Mouse (Mus musculus): ENCODE results near the gene Egfl7.

Gene Egfl7

DNA sequence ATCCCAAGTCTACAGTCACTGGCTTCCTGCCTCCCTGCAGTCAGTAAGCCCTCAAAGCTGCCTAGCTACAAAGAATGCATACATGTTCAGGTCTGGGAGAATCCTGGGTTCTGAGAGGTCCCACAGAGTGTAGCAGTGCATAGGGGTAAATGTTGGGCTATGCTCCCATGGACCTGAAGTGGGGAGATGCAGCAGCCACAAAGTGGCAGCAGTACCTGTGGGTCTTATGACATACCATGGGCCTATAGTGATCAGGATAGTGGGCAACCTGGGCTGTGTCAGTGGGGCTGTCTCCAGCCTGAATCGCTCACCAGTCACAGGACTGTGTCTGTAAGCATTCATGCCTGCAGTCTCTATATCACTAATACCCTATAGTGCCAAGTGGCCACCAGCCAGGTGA lies at the start of gene Egfl7:
TSS of gene Egfl7 (plus strand) at position 301 of the 400 bp plus-strand sequence.
- no peak for DNase-seq (ENCODE audit: low spot score in 2 of 2)

DNA sequence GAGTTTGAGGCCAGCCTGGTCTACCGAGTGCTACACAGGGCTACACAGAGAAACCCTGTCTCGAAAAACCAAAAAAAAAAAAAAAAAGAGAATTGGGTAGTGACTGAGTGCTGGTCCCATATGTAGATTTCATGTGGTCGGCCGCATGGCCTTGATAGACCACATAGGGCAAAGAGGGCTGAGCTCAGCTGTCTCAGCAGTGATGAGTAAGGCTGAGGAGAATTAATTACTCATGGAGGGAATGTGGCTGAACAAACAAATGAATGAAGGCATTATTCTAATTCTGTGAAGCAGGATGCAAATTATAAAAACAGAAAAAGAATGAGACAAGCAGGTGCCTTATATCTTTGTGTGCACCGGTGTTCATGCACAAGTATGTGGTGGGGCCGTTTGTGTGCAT lies 48.0 kb upstream of the Egfl7 start:
- no peak for DNase-seq (ENCODE audit: low spot score in 2 of 2)

DNA sequence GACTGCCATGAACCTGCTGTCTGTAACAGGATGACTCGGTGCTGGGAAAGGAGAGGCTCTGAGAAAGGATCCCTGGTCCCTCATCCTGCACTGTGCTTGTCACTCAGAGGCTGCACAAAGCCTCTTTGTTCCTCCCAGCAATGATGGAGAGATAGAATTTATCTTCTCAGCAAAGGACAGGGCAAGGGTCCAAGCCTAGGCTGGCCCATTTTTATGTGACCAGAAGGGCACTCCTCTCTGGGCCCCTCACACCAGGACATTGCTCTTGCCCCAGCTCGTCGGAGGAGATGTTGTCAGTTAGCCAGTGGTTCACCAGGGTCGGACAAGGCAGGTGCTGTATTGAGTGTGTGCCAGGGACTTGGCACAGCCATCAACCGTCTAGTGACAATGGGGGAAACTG lies 46.6 kb upstream of the Egfl7 start:
- DNase-seq (ENCODE audit: low spot score in 2 of 2): no peak

DNA sequence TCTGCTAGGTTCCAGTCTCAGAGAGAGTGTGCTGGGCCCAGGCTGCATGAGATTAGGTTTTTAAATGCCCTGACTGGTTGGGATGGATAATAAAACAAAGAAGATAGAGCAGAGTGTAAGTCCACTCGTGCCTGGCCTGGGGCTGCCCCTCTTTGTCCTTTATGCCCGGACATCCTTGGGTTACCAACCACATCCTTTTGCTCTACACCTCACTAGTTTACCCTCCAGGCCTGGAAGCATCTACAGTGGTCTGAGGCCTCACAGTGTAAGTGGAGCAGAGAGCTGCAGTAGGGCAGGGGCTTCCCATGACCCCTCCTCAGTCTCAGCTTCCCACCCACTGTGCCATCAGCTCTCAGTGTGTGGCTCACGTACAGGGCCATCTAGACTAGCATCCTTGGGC lies 45.7 kb upstream of the Egfl7 start:
- no peak for DNase-seq (ENCODE audit: low spot score in 2 of 2)

DNA sequence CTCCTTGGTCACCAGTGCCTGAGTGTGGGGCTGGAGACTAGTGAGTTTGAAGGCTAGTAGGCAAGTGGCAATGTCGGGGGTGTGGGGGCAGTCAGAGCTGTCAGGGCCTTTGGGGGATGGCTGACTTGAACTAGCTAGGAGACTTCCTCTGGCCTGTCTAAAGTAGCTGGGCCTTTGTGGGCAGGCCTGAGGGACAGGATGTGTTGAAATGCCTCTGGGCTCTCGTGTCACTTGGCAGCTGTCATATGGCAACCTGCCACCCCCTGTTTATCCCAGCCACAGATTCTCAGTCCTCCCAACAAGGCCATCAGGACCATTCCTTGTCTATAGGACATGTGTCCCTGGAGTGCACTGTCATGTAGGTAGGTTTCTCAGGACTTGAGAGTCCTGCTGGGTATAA lies 45.2 kb upstream of the Egfl7 start:
- no peak for DNase-seq (ENCODE audit: low spot score in 2 of 2)

DNA sequence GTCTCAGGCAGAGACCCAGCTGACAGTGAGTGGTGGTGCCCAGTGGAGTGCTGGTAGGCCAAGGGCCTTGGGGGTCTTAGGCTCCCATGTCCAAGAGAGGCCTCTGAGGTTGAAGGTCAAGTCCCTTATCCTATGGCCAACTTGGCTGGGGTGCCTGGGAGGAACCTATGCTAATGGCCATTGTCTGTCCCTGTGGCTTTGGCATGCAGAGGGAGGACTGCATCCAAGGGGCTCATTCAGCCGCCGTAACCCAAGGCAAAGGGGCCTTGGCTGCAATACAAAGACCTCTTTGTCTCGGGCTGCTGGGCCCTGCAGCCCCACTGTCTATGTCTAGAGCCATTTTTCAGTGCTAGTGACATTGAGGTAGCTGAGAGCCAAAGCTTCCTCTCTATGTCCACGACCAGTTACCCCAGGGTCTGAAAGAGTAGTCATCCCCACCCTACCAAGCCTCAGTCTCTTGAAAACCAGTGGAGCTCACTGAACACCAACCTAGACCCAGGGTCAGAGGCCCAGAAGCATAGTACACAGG lies 44.2 kb upstream of the Egfl7 start:
- no peak for DNase-seq (ENCODE audit: low spot score in 2 of 2)

DNA sequence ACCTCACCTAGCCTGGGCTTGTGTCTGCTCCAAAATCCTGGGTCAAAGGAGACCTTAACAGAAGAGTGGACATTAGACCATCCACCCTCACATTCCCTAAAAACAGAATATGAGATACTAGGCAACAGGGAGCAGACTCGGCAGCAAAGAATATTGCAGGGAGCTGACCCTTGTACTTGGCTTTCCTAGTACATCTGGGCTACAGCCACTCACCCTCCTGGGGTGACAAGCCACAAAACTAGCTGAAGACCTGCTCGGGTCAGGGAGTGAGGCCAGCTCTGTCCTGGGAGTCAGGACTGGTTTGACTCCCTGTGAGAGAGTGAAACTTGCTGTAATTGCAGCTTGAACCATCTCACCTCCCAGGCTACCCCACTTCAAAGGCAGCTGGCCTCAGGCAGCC lies 40.3 kb upstream of the Egfl7 start:
- no peak for DNase-seq (ENCODE audit: low spot score in 2 of 2)

DNA sequence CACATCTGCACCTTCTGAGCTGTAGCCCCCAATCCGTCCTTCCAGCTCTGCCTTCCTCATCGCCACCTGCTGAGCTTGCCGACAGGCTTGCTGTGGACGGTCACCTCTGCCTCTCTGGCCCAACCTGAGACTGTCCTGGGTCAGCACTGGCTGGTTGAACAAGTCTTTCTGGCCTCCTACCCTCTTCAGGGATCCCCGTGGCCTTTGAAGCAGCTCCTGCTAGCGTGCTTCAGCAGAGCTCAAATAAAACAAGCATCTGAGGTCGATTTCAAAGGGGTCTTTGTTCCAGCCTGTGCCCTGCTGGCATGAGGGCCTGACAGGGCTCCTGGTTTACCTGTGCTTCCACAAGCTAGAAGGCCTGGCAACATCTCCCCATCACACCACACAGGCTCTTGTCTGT lies 39.1 kb upstream of the Egfl7 start:
- DNase-seq (ENCODE audit: low spot score in 2 of 2): no peak

DNA sequence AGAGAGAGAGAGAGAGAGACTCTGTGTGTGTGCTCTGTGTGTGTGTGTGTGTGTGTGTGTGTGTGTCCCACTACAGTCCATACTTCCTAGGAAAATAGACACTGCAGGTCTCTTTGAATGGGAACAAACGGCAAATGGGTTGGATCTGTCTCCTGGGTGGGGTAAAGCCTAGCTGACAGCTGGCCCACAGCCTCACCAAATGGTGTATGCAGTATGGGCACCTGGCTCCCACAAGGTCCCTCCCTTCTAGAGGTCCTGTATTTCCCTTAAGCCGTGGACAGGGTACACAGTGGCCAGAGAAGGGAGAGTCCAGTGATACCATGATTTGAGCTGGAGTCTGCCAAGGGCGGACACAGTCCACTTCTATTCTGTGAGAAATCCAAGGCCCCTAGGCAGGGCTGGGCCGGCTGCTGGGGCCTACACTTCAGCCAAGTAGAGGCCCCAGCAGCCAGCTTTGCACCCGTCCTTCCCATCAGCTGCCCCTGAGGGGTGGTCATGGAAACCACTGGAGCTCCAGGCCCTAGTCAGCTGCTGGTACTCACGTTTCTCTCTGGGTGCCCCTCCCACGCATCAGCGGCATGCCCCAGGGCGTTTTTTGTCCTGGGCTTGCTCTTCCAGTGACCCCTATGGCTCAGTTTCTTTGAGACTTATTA lies 38.4 kb upstream of the Egfl7 start:
- no peak for DNase-seq (ENCODE audit: low spot score in 2 of 2)

DNA sequence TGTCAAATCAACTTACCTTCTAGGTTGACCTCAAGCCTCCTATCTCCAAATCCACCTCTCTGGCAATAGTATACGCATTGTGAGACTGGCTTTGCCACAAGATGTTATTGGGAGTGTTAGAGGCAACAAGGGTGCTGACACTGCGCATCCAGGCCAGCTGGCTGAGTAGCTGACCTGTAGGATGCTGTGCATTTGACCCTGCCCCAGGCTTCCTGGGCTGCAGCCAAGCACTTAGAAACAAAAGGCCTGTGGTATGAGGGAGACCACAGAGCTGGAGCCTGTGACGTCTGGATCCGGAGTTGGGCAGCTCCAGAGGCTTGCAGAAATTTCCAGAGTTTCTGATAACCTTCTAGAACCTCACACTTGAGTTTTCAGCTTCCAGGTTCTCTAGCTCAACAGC lies 36.7 kb upstream of the Egfl7 start:
- DNase-seq (ENCODE audit: low spot score in 2 of 2): no peak

DNA sequence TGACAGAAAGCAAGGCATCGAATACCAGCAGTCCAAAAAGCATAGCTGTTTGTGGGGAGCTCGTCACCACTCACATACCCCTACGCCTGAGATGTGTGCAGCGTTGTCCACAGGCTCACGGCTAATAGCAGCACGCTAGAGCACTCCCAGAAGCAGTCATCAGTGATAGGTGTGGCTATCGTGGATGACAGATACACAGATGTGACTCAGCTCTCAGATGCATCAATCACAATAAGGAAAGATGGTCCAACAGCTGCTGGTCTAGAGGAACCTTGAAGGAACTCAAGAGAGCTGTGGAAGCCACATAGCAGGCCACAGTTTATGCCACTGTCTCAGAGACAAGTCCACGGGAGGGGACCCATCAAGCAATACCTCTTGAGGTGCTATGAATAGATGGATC lies 36.0 kb upstream of the Egfl7 start:
- DNase-seq (ENCODE audit: low spot score in 2 of 2): no peak

DNA sequence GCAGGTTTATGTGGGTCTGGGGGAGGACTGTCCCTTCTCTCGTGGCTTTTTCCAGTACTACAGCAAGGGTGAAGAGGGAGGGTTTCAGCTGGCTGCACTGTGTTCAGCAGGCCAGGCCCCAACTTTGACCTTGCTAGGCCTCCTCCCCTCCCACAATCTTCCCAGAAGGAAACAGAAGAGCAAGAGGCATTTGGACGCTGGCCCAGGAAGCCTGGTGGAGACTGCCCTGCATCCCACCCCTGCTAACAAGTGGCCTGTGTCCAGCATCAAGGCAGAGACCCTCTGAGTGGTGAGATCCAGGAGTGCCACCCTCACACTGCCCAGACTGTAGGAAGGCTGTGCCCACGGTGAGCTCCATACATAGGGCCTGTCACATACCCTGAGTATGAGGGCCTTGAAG lies 35.5 kb upstream of the Egfl7 start:
- DNase-seq (ENCODE audit: low spot score in 2 of 2): no peak

DNA sequence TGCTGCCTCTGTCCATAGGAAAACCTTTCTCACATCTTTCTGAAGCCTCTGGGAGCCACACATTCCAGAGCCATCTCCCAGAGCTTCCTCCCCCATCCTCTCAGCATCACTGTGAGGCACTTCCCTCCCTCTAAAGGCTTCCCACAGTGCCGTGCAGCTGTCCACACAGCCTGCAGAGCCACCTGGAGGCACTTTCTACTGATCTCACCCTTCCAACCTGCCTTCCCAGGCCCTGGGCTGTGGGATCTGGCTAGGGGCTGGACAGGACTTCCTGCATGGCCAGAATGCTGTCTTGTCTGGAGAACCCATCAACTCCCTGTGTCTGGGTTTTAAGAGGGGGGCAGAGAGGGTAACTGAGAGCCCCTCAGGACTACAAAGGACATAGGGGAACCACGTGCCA lies 32.3 kb upstream of the Egfl7 start:
- DNase-seq (ENCODE audit: low spot score in 2 of 2): no peak

DNA sequence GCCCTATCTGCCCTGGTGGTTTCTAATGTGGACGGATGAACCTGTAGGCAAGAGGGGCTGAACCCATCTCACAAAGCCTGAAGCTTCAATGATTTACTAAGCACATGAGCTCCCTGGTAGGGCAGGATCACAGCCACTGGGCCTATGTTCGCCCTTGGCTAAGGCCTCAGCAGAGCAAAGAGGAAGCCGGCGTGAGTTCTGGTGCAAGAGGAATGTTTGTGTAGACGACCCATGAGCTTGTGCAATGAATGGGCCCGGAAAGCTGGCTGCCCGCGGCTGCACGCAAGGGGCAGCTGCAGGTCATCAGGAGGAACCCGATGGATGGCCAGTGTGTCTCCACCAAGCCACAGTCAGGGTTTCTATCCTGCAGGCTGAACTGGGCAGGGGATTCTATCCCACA lies 30.0 kb upstream of the Egfl7 start:
- DNase-seq (ENCODE audit: low spot score in 2 of 2): no peak

DNA sequence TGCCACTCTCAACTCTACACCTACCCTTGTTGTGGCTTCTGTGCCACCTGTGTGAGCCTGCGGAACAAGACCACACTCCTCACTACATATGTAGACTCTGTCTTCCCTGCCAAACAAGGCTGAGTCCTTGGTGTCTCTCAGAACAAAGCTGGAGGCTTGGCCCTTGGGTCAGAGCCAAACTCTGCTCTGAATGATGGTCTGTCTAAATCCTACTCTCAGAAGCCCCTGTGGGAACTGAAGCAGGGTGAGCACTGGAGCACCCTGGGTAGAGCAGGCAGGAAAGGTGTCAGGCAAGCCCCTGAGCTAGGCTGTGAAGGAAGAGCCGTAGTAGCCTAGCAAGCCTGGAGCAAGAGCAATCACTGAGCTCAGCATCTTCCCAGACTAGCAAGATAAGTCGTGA lies 29.6 kb upstream of the Egfl7 start:
- peak; percentile 41 to 48 for DNase-seq (ENCODE audit: low spot score in 2 of 2)

DNA sequence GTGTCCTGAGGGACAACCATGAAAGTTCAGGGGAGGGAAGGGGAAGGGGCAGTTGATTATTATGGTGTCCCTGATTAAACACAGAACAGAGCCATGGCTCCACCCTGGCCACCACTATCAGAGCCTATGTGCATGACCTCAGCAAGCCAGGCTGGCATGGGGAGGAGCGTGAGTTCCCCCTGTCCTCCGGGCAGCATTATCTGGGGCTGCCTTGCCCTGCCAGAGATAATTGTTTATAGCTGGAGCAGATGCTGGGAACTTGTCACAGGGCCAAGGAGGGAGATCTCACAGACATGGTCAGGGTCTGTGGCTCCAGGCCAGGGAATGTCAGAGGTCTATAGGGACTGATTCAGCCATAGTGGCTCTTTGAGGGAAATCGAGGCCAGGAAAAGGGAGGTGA lies 29.0 kb upstream of the Egfl7 start:
- no peak for DNase-seq (ENCODE audit: low spot score in 2 of 2)

DNA sequence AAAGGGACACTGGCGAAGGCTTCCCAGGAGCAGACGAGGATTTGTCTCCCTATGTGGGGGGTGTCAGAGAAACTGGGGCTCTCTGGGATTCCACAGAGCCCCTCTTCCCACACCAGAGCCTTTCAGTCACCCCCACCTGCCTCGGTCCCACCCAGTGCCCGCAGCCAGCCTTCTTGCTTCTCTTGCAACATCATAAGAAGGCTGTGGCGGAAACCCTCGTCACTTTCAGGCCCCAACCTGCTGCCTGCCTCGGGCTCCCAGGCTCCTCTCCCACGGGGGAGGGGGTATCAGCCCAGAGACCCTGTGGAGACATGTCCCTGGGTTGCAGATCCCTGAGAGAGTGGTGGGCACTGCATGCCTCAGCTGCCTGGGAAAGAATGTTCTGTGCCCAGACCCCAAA lies 28.4 kb upstream of the Egfl7 start:
- DNase-seq (ENCODE audit: low spot score in 2 of 2): peak; percentile 76 to 77

DNA sequence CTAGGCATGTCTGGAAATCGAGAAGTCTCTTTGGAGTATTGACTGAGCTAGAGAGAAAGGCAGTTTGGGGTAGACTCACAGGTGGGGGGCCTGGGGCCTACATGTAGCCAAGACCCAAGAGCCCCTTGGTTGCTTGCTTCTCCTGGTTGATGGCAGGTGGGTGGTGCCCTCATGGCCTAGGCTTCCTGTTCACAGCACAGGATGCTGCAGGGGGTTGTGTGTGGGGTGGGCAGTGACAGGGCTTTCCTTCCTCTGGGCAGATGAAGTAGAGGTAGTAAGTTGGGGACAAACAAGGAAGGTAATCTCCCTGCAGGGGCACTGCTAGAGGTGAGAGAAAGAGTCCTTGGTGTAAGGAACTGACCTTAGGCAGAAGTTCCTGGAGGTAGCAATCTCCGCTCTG lies 27.7 kb upstream of the Egfl7 start:
- peak; percentile 73 to 79 for DNase-seq (ENCODE audit: low spot score in 2 of 2)

DNA sequence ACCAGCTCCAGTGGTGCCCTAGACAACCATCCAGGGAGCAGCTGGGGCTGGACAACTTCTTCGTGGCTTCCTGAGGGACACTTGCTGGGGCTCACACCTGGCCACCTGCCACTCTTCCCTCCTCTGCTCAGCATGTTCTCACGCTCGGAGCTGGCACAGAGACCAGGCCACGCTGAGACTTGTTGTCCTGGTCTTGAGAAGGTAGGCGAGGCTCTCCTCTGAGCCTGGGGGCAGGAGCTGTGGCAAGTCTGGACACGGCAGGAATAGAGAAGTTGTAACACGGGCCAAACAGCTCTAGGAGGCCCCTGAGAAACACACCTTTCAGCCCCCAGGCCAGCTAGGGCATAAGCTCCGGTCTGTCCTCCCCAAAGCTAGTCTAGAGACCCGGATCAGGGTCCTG lies 25.9 kb upstream of the Egfl7 start:
- DNase-seq (ENCODE audit: low spot score in 2 of 2): no peak

DNA sequence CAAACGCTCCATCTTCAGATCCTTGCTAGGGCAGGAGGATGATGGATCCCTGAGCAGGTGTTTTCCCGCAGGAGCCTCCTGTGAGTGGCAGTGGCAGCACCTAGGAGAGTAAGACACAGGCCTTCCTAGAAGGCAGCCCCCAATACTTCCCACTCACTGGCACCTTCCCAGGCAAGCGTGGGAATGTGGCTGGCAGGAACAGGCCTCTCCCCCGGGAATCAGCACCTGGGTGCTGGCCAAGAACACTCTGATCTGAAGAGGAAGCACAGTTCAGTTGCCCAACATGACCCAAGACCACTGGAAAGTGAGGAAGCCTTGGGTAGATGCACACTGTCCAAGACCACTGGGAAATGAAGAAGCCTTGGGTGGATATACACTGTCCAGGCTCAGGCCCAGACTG lies 24.7 kb upstream of the Egfl7 start:
- DNase-seq (ENCODE audit: low spot score in 2 of 2): no peak

DNA sequence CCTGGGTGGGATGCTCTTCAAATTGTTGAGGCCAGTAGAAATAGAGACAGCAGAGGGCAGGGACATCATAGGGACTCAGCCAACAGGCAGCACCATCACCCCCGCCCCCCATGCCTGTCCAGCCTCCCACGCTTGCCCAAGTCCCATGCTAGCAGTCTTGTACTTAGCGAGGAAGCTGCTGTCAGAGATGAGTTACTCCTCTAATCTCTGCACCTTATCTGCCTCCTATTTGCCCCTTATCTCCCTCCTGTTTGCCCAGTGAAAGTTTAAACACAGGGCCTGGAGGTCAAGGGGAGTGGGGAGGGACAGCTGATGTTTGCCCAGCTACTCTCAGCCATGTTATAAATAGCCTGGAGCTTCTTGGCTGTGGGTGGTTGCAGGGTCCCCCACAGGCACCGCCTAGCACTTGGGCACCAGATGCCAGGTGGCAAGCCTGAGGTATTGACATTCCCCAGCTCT lies 23.2 kb upstream of the Egfl7 start:
- no peak for DNase-seq (ENCODE audit: low spot score in 2 of 2)

DNA sequence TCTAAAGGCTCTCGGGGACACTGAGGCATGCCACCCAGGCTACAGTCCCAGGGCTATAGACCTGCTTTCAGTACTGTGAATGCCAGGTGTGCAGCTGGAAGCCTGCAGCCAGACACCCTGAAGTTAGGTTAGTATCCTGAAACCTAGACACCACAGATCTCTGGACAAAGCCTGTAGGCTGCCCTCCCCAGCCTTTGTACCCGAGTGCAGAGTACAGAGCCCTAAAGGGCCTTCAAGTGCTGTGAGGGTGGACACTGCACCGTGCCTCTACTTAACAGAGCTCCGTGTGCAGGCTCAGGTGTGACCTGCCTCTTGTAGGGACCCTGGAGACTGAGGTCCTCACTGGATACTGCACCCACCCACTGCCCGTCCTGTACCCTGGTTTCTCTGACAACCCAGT lies 19.3 kb upstream of the Egfl7 start:
- no peak for DNase-seq (ENCODE audit: low spot score in 2 of 2)

DNA sequence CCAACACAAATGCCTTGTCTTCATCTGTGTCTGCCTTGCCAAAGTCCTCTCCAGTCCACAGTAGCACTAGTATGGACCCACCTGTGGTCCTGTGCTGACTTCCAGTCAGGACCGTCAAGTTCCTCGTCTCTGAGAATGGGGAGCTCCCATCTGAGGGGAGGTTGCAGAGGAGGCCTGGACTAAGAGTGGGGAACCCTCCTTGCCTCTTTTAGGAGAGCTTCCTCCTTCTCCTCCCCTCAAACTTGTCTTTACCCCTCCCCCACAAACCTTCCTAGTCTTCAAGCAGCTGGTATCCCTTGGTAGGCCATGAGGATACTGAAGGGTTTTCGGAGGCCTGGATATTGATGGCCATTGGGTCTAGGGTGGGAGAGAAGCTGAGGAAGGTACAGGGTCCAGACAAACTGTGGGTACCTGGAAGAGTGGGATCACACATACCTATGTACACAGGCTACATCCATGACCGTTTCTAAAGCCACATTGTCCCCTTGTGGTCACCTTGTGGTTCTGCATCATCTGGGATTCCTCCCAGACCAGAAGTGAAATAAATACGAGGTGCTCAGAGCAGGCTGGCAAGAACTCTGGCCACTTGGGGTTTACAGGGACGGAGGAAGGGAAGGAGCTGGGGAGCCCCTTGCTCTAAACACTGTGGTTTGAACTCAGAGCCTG lies 18.3 kb upstream of the Egfl7 start:
- peak in 1 of 2 experiments; percentile 43 for DNase-seq (ENCODE audit: low spot score in 2 of 2)

DNA sequence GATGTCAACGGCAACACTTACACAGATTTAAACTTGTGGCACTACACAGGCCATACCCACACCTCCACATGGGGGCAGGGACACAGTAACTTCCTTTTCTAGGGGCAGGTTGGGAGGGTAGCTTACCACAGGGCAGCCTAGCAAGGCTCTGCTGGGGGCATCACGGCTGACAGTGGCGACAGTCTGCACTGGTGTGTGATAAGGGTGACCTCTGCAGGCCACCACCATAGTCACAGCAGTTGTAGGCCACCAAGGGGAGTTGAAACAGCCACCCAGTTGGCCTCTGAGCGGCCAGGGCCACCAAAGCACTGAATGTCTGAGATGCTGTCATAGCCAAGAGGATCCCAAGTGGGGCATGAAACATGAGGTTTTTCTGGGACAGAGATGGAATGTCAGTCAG lies 13.6 kb upstream of the Egfl7 start:
- peak; percentile 70 to 71 for DNase-seq (ENCODE audit: low spot score in 2 of 2)

Measured in thymus, postnatal 10 days (tissue).